Mouse (Mus musculus) lung, adult 2 months (tissue): ENCODE data around the gene Gm26566.

Experiments
- CTCF ChIP-seq: fragments of 200-500 bp; IDR thresholded peaks from 2 replicates; pipeline ENCODE4 v1.5.1; 2011; ENCODE audit warnings: mild to moderate bottlenecking, low read length, control low read depth; ENCODE audit not compliant: insufficient read depth
- POLR2A ChIP-seq: fragments of 200-500 bp; IDR thresholded peaks from 2 replicates; pipeline ENCODE4 v1.6.1; 2011; ENCODE audit warnings: low read depth, mild to moderate bottlenecking, control low read depth, low read length, borderline replicate concordance; ENCODE audit errors: extremely low read depth

GRCm38 (mm10) chr4:88738480-88738879, 16.9 kb downstream of the Gm26566 start:
- TF ChIP-seq CTCF, result peak; percentile 91
- TF ChIP-seq POLR2A, result no peak
